Mouse (Mus musculus) layer of hippocampus, adult 9-10 months (tissue): Measurements from ENCODE around the gene Lifr.

Experiments used
- DNase-seq: peaks from one replicate; pipeline ENCODE4 v3.0.0; 2022; ENCODE audit warnings: low spot score

Lifr gene

GRCm38 (mm10) chr15:7080916-7081626 is 9.3 kb upstream of the Lifr start:
- no peak for DNase-seq

GRCm38 (mm10) chr15:7081795-7082194 is 8.6 kb upstream of the Lifr start:
- DNase-seq: no peak

DNA sequence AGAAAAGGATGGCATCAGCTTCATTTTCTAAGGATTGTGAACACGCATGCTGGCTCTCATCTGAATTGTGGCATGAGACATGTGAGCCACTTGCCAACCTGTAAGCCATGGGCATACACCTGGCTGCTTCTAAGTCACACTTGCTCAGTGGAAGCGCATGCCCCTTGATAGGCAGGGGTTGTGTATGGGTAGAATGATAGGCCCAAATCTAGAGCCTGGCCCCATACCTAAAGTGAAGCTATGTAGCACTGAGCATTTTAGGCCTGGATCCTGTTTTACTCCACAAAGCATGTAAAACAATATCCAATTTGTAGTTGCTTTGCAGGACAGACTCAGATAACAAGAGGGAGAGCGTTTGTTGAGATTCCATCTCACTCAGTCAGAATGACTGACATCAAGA is 7.5 kb upstream of the Lifr start:
- DNase-seq: no peak

- no peak for DNase-seq
These were observed 5.5 kb upstream of the Lifr start for GRCm38 (mm10) chr15:7084780-7085497.

- DNase-seq: no peak
These were observed 1.7 kb upstream of the Lifr start for GRCm38 (mm10) chr15:7088691-7089090.

DNA sequence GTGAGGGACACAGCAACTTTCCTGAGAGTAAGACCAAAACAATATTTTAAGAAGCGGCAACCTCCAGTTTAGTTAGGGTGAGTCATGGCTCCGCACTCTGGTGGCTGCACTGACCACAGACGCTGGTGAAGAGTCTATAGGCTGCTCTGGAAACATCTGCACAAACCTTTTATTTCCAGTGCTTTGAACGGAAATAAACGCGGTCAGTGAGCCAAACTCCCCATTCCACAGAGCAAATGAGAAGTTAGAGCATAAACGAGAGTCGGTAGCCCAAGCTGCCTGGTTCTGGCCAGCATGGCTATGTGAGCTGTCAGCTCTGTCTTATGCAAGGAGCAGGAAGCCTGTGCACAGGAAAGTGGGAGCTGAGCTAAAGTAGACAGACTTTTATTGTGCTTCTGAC is 1.9 kb downstream of the Lifr start:
- no peak for DNase-seq

DNA sequence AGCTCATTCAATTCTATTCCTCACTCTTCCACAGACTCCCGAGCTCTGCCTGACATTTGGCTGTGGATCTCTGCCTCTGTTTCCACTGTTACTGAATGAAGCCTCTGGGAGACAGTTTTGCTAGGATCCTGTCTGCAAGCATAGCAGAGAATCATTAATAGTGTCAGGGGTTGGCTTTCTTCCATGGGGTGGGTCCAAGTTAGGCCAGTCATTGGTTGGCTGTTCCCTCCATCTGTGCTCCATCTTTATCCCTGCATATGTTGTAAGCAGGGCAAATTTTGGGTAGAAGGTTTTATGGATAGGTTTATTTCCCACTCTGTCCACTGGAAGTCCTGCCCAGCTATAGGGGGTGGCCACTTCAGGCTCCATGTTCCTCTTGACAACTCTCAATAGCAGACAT is 9.0 kb downstream of the Lifr start:
- DNase-seq: no peak

DNA sequence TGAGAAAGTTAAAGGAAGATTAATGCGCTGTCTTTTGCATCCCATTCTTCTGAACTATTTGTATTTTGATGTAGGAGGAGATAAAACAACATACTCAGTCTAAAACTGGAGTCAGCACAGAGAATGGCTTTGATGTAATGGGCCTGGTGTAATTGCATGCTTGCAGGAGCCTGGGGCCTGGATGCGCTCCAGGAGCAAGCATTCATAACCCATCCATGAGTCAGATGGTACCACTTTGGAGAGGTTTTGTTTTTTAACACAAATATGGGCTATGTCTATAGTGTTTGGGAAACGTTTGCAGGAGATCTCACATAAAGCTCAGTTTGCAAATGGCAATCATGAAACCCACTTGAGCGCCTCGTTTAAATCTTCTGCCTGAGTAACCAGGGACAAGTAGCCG is 9.8 kb downstream of the Lifr start:
- no peak for DNase-seq

DNA sequence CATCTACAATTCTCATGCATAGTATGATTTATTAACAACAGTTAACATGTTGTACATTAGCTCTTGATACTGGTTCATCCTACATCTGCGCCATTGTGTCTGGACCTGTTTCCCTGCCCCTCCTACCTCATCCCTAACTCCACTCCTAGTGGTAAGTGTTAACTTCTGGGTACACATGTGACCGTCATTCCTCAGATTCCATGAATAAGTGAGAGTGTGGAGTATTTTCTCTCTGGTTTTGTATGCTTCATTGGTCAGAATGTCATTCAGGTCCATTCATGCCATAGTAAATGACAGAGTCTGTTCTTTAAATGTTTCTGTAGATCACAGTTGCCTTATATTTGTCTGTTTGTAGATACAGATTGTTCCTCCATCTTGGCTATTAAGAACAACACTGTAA is 12.6 kb downstream of the Lifr start:
- DNase-seq: no peak

DNA sequence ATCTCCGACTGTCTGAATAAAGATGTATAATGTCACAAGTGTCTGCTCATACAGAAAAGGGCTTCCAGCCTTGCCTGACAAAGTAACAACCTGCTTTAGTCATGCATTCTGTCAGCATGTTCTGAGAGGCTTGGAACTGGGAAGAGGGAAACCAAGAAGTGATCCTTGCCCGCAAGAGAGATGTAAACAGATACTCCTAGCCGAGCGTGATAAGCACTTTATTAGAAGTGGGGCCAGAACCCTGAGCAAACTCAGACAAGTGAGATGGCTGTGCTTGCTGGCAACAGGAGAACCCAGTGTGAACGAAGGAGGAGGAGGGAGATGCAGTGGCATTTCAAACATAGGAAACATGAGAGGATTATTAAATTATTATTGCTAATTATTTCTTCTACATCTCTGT is 14.8 kb downstream of the Lifr start:
- no peak for DNase-seq

DNA sequence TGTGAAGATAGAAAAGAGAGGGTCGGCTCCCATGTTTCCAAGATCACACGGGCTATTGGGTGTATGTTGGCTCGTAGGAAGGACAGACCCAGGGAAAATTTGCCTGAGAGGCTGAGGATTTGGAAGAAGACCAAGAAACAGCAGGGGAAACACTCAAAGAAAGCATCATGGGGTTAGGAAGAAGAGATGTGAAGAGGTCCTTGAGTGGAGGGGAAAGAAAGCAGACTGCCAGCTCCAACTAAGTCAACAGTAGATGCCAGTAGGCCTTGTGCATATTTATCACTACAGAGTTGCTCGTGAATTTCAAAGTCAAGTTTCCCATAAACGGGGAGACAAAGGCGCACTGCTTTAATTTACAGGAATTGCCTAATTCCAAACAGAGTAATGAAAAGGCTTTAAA is 17.7 kb downstream of the Lifr start:
- DNase-seq: no peak

DNA sequence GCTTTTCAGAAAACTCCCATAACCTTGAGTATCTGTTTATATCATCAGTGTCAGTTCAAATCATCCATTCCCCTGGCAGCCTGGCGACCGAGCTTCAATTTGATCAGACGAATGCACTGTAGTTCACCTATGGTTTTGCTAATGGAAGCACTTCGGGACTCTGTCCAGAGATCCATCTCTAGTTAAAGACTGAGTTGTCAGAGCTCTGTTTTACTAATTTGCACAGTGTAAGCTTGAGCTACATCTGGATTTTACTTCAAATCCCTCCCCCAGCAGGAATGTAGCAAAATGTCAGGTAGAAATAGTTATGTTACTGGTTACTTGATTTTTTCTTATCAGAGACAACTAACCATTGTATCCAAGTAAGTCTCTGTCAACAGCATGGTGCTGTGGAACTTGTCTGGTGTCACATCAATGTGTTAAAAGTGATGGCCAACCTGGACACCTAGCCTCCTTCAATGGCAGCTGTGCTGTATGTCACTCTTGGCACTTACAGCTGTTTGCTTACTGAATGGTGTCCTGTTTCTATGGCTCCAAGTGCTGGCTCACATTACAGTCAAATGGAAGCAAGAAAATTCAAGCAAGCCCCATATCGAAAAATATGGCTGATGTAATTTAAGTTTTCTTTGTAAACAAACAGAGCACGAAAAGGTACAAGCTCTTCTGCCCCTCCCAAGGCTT is 22.0 kb downstream of the Lifr start:
- DNase-seq: no peak

DNA sequence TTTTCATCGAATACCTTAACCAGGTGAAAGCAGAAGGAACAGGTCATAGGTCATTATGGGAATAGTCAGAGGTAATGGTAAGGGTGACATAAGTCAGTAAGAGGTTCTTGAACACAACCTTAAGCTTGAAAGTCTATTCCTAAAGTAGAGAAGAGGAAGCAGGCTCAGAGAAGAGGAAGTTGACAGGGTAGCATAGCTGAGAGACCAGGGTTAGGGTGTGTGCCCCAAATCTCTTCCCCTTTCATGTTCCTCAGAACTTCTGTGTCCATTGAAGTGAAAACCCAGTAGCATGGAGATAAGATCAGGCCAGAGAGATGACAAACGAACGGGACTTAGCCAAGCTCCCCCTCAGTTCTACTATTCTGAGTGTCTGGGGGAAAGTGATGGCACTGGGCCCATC is 23.5 kb downstream of the Lifr start:
- DNase-seq: no peak

- no peak for DNase-seq
These were observed 25.1 kb downstream of the Lifr start for GRCm38 (mm10) chr15:7115326-7116003.

DNA sequence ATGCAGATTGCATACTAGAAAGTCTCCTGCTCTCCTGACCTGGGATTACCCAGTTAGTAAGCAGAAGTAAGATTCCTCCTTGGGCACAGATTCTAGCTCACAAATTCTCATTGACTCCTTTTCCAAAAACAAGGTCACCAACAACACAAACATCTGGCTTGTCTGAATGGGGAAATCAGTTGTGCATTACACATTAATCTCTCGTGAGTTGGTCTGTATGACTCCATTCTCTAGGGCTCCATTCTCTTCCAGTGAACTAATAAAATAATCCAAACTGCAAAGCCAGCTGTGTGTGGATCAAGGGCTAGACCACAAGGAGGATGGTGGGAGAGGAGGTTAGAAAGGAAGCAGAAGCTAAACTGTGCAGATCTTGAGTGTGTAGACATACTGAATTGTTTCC is 25.8 kb downstream of the Lifr start:
- DNase-seq: no peak

DNA sequence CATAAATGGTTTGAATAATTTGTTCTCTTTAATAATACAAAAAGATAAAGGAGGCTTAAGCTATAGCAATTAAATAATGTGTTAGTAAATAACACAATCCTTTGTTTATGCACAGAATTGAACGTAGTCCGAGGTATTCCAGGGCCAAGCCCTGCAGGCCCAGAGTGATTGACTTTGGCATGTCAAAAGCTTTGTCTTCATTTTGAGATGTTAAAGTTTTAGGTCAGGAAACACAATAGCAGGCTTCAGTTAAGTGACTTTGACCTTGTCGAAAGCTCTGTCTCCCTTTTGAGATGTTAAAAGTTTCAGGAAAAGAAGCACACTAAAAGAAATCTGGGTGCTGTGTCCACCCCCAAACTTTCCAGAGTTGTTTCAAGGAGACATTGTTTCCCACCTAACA is 26.3 kb downstream of the Lifr start:
- DNase-seq: no peak

- DNase-seq: no peak
These were observed 27.5 kb downstream of the Lifr start for GRCm38 (mm10) chr15:7117944-7118343.

- peak; percentile 53 for DNase-seq
These were observed 28.4 kb downstream of the Lifr start for GRCm38 (mm10) chr15:7118849-7119248.

- DNase-seq: no peak
These were observed 29.6 kb downstream of the Lifr start for GRCm38 (mm10) chr15:7119930-7120512.

GRCm38 (mm10) chr15:7123781-7124450 is 33.5 kb downstream of the Lifr start:
- DNase-seq: no peak

DNA sequence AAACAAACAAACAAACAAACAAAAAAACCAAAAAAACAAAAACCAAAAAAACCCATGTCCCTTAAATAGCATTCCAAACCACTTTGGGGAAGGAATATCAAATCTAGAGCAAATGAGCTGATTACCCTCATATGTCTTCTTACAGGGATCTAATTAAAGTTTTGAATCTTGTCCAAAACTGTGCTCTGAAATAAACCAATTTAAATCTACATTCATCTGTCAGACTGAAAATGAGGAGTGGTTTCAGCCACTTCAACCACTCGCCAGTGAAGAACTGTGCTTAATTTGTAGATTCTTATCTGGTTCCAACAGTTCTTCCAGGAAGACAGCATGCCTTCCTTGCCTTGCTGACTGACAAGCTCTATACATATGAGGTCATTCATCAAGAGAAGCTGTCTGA is 35.8 kb downstream of the Lifr start:
- no peak for DNase-seq

GRCm38 (mm10) chr15:7128627-7129126 is 38.3 kb downstream of the Lifr start:
- no peak for DNase-seq
